Mouse (Mus musculus) stomach, embryonic 14.5 days (tissue): ENCODE data around the gene Rhoh. TPM values are rescaled to one million over a fixed set of nuclear protein-coding genes. Genes with fewer than 3 reads are reported as not detected.

ENCODE experiments used
- ATAC-seq: fragments of 200-750 bp; cut with Nextera tagmentation; 2 replicates; pipeline ENCODE4 v1.8.0; 2017; ENCODE audit warnings: low read depth, moderate TSS enrichment; ENCODE audit not compliant: insufficient number of reproducible peaks, insufficient read depth, low FRiP score
- H3K27ac ChIP-seq: fragments of 300-500 bp; sonication (generic); 2 replicates; pipeline ENCODE4 v1.5.1; 2014; ENCODE audit warnings: mild to moderate bottlenecking, low read length, moderate library complexity, mixed read lengths
- H3K27me3 ChIP-seq: fragments of 300-500 bp; sonication (generic); 2 replicates; pipeline ENCODE4 v1.6.1; 2014; ENCODE audit warnings: low read length, control low read depth, mixed read lengths; ENCODE audit not compliant: control insufficient read depth, insufficient read depth
- H3K36me3 ChIP-seq: fragments of 300-500 bp; sonication (generic); 2 replicates; pipeline ENCODE4 v1.6.1; 2014; ENCODE audit warnings: mild to moderate bottlenecking, control low read depth, low read length, moderate library complexity, mixed read lengths; ENCODE audit not compliant: control insufficient read depth, insufficient read depth
- H3K4me1 ChIP-seq: fragments of 300-500 bp; sonication (generic); 2 replicates; pipeline ENCODE4 v1.6.1; 2014; ENCODE audit warnings: low read length, control low read depth, mixed read lengths; ENCODE audit not compliant: control insufficient read depth, insufficient read depth
- H3K4me2 ChIP-seq: fragments of 300-500 bp; sonication (generic); replicated peaks from 2 replicates; pipeline ENCODE4 v1.6.1; 2014; ENCODE audit warnings: low read depth, low read length, control low read depth
- H3K4me3 ChIP-seq: fragments of 300-500 bp; sonication (generic); 2 replicates; pipeline ENCODE4 v1.5.1; 2014; ENCODE audit warnings: low read depth, low read length, control low read depth
- H3K9ac ChIP-seq: fragments of 300-500 bp; sonication (generic); replicated peaks from 2 replicates; pipeline ENCODE4 v1.6.1; 2014; ENCODE audit warnings: low read depth, mild to moderate bottlenecking, control low read depth, low read length, moderate library complexity, mixed read lengths
- H3K9me3 ChIP-seq: fragments of 300-500 bp; sonication (generic); 2 replicates; pipeline ENCODE4 v1.6.1; 2016; ENCODE audit warnings: low read depth, low read length, control low read depth; ENCODE audit not compliant: control insufficient read depth
- WGBS: fragments of 180-500 bp; shearing (Covaris S2); extraction: QIAGEN DNeasy Blood & Tissue Kit; methylation state at CpG from one replicate; pipeline ENCODE4 v1.1.7; 2014; 5-methylcytosine and 5-hydroxymethylcytosine counted together
- polyA plus RNA-seq: library from polyadenylated mRNA; unstranded; fragments of >200 nt; fragmentation: Nextera tagmentation; extraction: Ambion mirVana; gene quantifications from 2 replicates; pipeline ENCODE4 v1.2.1, GENCODE M21; 2014

Gene Rhoh
- polyA plus RNA-seq, 1 experiment from 2014 or later: 0.67 TPM

DNA sequence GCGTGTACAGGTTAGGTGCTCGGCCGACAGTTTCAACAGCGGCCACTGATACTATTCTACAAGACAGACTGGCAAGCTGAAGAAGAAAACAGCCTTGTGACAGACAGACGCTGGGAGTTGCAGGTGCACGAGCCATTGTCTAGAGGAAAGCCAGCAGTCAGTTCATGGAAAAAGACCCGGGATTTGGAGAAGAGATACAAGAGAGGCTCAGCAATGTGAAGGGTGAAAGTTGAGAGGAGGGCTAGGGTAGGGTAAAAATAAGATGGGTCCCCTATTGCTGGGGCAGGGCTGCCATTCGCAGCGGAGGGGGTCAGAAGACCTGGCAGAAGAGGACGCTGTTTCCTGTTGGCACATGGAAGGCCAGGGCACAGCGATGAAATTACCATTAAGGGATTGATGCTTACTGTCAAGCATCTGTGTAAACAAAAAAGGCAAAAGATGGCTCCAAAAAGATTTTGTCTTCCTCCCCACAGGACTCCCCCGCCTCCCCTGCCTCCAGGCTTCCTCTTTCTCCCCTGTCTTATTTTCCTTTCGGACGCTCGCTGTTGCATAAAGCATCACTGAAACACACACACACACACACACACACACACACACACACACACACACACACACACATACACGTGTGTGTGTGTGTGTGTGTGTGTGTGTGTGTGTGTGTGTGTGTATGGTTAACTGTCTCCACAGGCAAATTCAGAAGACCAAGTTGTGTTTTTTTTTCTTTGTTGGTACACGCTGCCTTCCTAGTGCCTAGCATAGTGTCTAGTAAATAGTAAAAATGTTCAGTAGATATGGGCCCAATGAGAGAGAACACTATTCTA is 4.2 kb upstream of the Rhoh start:
- WGBS: 74% methylated on average over 17 of the region's 17 CpGs
- Histone ChIP-seq H3K27ac (no peak overlapping the region), H3K9me3 (no peaks in the 10 kb centered on the region), H3K4me1 (no peaks in the 10 kb centered on the region), H3K4me3 (no peak overlapping the region), H3K4me2 (no peak overlapping the region), H3K36me3 (no peaks in the 10 kb centered on the region), H3K9ac (no peak overlapping the region), H3K27me3 (no peaks in the 10 kb centered on the region)
- ATAC-seq: no peak

GRCm38 (mm10) chr5:65857935-65858334 is 3.1 kb upstream of the Rhoh start:
- no peak for ATAC-seq
- H3K27me3 ChIP-seq: no peaks in the 10 kb centered on the region

GRCm38 (mm10) chr5:65858355-65858754 is 2.7 kb upstream of the Rhoh start:
- Histone ChIP-seq H3K4me2 (no peak overlapping the region), H3K27me3 (no peaks in the 10 kb centered on the region), H3K4me1 (no peaks in the 10 kb centered on the region), H3K27ac (no peak overlapping the region), H3K9me3 (no peaks in the 10 kb centered on the region), H3K4me3 (no peak overlapping the region), H3K9ac (no peak overlapping the region), H3K36me3 (no peaks in the 10 kb centered on the region)
- no peak for ATAC-seq
- WGBS: 79% methylated on average over 4 of the region's 6 CpGs

More at GRCm38 (mm10) chr5:65857935-65858334, 3.1 kb upstream of the Rhoh start:
- H3K4me1 ChIP-seq: no peaks in the 10 kb centered on the region
- no peak overlapping the region for H3K4me2 ChIP-seq
- 50% methylated on average over 12 of the region's 12 CpGs for WGBS
- H3K27ac ChIP-seq: no peak overlapping the region
- no peaks in the 10 kb centered on the region for H3K9me3 ChIP-seq
- no peak overlapping the region for H3K4me3 ChIP-seq
- H3K9ac ChIP-seq: no peak overlapping the region
- H3K36me3 ChIP-seq: no peaks in the 10 kb centered on the region

- Histone ChIP-seq H3K27me3 (no peaks in the 10 kb centered on the region), H3K9me3 (no peaks in the 10 kb centered on the region), H3K4me2 (no peak overlapping the region), H3K9ac (no peak overlapping the region), H3K36me3 (no peaks in the 10 kb centered on the region), H3K27ac (no peak overlapping the region), H3K4me3 (no peak overlapping the region), H3K4me1 (no peaks in the 10 kb centered on the region)
- 30% methylated on average over 12 of the region's 12 CpGs for WGBS
- no peak for ATAC-seq
Observed at GRCm38 (mm10) chr5:65858898-65859297, 2.1 kb upstream of the Rhoh start.

GRCm38 (mm10) chr5:65859396-65859795 is 1.6 kb upstream of the Rhoh start:
- Histone ChIP-seq H3K4me2 (no peak overlapping the region), H3K9ac (no peak overlapping the region), H3K4me1 (no peaks in the 10 kb centered on the region), H3K27ac (no peak overlapping the region), H3K9me3 (no peaks in the 10 kb centered on the region), H3K36me3 (no peaks in the 10 kb centered on the region), H3K4me3 (no peak overlapping the region), H3K27me3 (no peaks in the 10 kb centered on the region)
- no peak for ATAC-seq
- WGBS: 29% methylated on average over 6 of the region's 6 CpGs

DNA sequence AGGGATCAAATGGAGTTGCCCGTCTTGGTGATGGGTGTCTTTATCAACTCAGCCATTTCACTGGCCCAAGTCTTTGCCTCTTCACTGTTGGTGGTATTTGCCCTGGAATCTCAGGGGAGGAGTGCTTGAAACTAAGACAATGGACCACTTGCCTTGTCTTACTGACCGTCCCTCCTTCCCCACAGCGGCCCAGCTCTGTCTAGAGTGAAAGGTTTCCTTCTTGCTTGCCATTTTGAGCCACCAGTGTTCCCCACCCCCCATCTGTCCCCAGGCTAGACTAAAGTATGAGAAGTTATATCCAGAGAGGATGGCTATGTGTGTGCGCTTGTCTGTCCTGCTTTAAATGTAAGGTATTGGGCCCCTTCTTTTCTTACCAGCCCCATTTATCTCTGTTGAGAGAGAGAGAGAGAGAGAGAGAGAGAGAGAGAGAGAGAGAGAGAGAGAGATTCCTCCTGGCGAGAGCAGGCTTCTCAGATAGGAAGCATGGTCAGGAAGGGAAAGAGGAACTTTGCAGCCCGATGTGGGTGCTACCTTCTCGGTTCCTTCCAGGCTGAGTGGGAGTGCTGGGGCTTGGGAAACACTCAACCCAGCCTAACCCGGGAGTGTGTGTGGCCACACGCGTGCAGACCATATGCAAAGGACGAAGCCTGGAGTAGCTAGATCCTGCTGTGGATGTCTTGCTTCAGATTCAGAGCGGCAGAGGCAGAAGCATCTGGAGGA is 572 bp upstream of the Rhoh start:
- no peak overlapping the region for H3K4me2 ChIP-seq
- no peaks in the 10 kb centered on the region for H3K27me3 ChIP-seq
- no peaks in the 10 kb centered on the region for H3K9me3 ChIP-seq
- WGBS: 79% methylated on average over 12 of the region's 12 CpGs
- H3K36me3 ChIP-seq: no peaks in the 10 kb centered on the region
- H3K9ac ChIP-seq: no peak overlapping the region
- ATAC-seq: no peak
- H3K4me1 ChIP-seq: no peaks in the 10 kb centered on the region
- no peak overlapping the region for H3K4me3 ChIP-seq
- H3K27ac ChIP-seq: no peak overlapping the region

- 93% methylated on average over 7 of the region's 7 CpGs for WGBS
- Histone ChIP-seq H3K9me3 (no peaks in the 10 kb centered on the region), H3K9ac (no peak overlapping the region), H3K4me3 (no peak overlapping the region), H3K4me1 (no peaks in the 10 kb centered on the region), H3K36me3 (no peaks in the 10 kb centered on the region), H3K4me2 (no peak overlapping the region), H3K27me3 (no peaks in the 10 kb centered on the region), H3K27ac (no peak overlapping the region)
- no peak for ATAC-seq
Observed at GRCm38 (mm10) chr5:65862217-65862927, 1.4 kb downstream of the Rhoh start.

GRCm38 (mm10) chr5:65863349-65863749 is 2.3 kb downstream of the Rhoh start:
- Histone ChIP-seq H3K9ac (no peak overlapping the region), H3K4me1 (no peaks in the 10 kb centered on the region), H3K4me2 (no peak overlapping the region), H3K27ac (no peak overlapping the region), H3K36me3 (no peaks in the 10 kb centered on the region), H3K27me3 (no peaks in the 10 kb centered on the region), H3K4me3 (no peak overlapping the region), H3K9me3 (no peaks in the 10 kb centered on the region)
- no peak for ATAC-seq
- WGBS: 82% methylated on average over 12 of the region's 12 CpGs
